Mouse (Mus musculus): ENCODE measurements around the gene Alg10b. TPM values are rescaled to one million over a fixed set of nuclear protein-coding genes. Genes with fewer than 3 reads are reported as not detected.
"Not testable (repeated sequence)": the region's sequence is repeated elsewhere in the genome, so short reads cannot be mapped to it uniquely, and the experiment has no call there.

Gene Alg10b
- total RNA-seq (2022), result 10 to 100 TPM; 25.1 to 33.0 (median 28.7) TPM

GRCm38 (mm10) chr15:90223969-90224750, at the start of gene Alg10b:
Alg10b (plus strand) TSS chr15:90224311.
- peak; percentile 64 to 77 for DNase-seq (ENCODE audit: low spot score in 2 of 2)

DNA sequence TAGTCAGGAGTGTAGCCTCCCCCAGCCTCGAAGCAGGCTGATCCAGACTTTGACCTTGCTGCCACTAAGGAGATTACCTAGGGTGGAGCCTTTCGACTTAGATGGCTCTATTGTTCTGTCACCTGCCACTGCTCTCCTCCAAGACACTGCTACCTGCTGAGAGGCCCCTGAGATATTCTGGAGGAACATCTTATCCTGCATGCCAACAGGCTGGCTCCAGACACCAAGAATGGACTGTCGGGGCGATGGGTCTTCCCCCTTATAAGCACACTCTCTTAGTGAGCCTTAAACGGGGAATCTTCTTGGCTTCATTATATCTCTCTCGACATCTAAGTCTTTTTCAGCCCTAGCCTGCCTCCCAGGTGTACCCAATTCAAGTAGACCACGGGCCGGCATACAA, 41.0 kb upstream of the Alg10b start:
- DNase-seq (ENCODE audit: low spot score in 2 of 2), result not testable (repeated sequence)

GRCm38 (mm10) chr15:90183511-90183910, 40.6 kb upstream of the Alg10b start:
- DNase-seq (ENCODE audit: low spot score in 2 of 2), result no peak

DNA sequence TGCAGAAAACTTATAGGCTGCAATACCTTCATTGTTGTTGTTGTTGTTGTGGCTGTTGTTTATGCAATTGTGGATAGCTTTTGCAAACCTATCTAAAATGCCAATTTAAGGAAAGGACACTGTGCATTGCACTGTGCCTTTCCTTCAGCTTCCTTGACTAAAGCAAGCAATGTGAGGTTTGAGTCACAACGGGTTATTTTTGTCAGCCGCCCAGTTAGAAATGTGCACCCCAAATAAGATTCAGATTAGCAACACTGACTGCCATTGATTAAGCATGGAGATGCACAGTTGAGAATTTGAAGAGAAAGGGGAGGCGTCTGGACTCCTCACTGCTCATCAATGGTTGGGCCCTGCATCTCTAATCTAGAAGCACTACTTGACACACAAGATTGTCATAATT, 39.4 kb upstream of the Alg10b start:
- DNase-seq (ENCODE audit: low spot score in 2 of 2), result no peak

GRCm38 (mm10) chr15:90189477-90189876, 34.6 kb upstream of the Alg10b start:
- no peak for DNase-seq (ENCODE audit: low spot score in 2 of 2)

GRCm38 (mm10) chr15:90213946-90214345, 10.2 kb upstream of the Alg10b start:
- no peak for DNase-seq (ENCODE audit: low spot score in 2 of 2)

DNA sequence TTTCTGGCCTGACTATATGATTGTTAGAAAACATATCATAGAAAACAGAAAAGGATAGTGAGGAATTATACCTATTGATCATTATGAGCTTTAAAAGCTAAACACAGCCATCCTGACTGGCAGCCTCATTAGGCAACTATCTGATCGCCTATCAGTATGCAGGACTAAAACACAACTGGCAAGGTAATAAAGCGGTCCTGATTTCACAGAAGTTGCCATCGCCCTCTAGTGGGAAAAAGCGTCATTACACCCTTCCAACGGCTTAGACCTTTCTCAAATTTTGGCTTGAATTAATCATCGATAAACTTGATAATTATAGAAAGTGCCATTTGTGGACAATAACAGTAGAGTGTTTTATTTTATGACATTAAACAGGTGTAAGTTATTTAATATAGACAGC, 9.2 kb upstream of the Alg10b start:
- DNase-seq (ENCODE audit: low spot score in 2 of 2), result peak; percentile 44 to 78

DNA sequence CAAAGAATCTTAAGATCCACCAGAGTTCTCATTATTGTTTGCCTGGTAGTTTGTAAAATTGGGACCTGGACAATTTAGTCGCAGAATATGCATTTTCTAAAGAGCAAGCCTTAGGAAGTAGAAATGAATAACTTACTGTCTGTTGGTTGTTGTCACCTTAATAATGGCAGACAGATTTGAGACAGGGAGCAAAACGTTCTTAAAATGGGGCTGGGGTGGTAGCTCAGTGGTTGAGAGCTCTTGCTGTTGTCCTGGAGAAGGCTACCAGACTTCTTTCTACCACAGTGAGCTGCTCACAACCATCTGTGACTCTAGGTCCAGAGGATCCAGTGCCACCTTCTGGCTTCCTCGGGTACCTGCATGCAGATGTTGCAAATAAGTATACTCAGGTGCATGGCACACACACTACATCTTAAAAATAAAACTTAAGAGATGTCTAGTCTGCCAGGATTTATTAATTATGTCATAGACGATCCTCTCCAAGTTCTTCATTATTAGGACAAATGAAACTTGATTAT, 1.0 kb downstream of the Alg10b start:
- DNase-seq (ENCODE audit: low spot score in 2 of 2), result no peak

DNA sequence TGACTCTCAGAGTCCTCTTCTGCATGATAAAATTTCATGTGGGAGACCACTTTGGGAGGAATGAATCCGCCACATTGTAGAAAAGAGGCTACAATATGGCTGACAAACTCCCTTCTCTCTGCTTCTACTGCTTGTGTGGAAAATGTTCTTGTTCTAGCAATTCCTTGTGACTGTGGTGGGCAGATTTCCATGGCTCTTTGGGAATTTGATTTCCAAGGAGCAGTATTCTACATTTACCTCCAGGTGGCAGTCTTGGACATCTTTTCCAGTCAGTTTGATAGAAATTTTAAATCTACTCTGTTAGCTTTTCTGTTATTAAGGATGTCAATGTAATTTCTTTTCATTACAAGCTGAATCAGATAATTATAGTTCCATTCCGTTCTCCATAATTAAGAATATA, 13.5 kb downstream of the Alg10b start:
- DNase-seq (ENCODE audit: low spot score in 2 of 2), result peak; percentile 24 to 26

DNA sequence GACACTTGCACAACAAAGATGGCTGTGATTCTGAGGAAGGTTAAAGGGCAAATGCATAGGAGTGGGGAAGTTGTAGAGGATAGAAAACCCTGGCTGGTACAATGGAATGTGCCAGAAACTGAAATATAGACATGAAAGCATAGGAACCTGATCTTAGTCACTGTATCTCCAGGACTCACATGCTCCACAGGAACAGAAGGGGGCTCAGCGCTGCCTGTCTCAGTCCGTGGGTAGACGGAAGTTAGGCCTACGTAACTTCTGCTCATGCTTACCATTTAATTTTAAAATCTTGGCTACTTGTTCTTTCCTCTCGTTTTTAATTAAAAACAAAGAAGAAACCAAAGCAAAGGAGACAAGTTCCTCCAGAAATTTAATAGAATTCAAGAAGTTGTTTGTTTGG, 20.0 kb downstream of the Alg10b start:
- DNase-seq (ENCODE audit: low spot score in 2 of 2), result peak; percentile 35 to 49

DNA sequence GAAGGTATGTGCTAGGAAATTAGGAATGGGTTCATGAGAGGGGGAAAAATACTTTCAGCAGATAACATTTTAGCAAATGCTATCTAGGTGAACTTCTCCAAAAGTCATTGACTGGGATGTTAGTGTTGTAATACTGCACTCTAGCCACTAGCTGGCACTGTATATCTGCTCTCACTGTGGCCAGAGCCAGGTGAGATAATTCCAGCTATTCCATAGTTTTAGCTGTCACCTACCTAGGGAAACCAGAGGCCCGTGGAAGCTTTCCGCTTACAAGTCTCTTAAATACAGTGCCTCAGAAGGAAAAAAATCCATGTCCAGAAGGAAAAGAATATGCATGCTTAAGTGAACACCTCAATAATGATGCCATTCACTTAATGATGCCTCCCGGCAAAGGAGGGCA, 25.6 kb downstream of the Alg10b start:
- DNase-seq (ENCODE audit: low spot score in 2 of 2), result no peak

- peak in 1 of 2 experiments; percentile 7 for DNase-seq (ENCODE audit: low spot score in 2 of 2)
Observed at GRCm38 (mm10) chr15:90282876-90283275, 58.8 kb downstream of the Alg10b start.

Small RNA genes lying within 50 kb of the gene (microRNA-seq; reads per million reads assigned to microRNA genes)
- 0.64 to 1.5 reads per million in 2 experiments for gene Mir7648
